Mouse (Mus musculus) c-Kit-positive CD71-positive TER-119-positive erythroid progenitor cells, embryonic 14.5 days (primary cell): Measurements from ENCODE around the gene Adcy4.

Experiments used
- DNase-seq: peaks from one replicate; pipeline ENCODE4 v3.0.0-alpha.2; 2013; ENCODE audit warnings: low spot score

The Adcy4 gene

GRCm38 (mm10) chr14:55719737-55720136 lies 64.2 kb downstream of the Adcy4 start:
- DNase-seq, result no peak
